Mouse (Mus musculus): ENCODE measurements around the gene Gsta2.
"Not testable (repeated sequence)": the region's sequence is repeated elsewhere in the genome, so short reads cannot be mapped to it uniquely, and the experiment has no call there.

Gene Gsta2

DNA sequence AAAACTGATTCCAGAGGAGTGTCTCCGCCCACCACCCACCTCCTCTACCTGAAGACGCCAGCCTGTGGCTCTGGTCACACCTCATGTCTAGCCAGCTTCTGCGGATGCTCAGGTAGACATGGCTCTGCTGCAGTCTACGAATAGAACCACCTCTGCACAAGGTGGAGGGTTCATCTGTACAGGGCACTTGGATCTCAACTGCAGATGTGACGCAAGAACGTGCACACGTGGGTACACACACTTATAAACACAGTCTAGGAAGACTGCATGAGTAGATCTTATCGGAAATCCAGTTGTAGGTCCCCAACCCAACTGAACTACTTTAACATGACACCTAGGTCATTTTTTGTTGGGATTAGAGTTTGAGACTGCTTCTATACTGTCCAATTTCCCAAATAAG is at the start of gene Gsta2:
Gene Gsta2 (minus strand): TSS at position 178 of the 400 bp plus-strand sequence.
- DNase-seq: no peak

DNA sequence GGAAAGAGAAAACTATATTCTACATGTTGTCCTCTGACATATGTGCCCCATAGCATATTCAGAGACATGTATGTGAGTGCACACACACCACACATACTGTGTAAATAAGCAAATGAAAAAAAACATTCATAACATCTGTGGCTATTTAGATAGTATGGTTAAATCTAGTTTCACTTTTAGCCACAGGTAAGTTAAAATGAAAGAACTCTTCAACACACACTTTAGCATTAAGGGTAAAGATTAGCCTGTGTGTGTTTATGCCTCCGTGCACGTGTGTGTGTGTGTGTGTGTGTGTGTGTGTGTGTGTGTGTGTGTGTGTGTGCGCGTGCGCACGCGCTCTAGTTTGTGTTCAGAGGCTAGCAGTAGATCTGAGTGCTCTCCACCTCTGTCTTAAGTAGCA is 46.0 kb upstream of the Gsta2 start:
- DNase-seq: no peak

DNA sequence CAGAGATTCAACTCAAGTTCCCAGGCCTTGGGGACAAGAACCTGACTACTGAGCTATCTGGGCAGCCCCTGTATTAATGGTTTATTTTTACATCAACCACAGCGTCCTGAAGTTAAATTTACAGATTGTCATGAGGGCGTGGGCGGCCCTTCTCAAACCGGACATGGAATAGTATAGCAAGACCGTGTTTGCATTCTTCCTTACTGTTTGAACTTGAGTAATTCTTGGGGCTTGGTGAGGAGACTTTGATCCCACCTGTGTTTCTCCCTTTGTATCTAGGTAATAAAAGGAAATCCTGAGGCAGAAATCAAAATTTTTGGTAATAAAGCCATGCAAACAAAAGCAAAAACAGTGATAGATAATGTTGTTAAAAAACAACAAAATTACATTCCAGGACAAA is 45.0 kb upstream of the Gsta2 start:
- DNase-seq: no peak

DNA sequence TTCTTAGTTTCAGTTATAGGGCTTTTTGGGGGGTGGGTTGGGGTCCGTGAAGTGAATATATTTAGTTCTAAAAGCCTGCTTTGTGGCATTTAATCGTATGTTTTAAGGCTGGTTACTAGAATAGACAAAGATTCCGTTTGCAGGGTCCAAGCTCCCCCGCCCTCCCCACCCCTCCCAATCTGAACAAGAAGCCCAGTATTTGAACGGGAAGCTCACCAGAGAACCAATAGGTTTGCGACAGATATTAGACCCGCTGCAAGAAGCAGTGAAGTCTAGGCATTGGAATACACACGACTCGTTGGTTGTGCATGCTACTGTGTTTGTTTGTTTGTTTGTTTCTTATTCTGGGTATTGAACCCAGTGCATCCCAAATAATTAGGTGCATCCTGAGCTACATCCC is 40.9 kb upstream of the Gsta2 start:
- no peak for DNase-seq

DNA sequence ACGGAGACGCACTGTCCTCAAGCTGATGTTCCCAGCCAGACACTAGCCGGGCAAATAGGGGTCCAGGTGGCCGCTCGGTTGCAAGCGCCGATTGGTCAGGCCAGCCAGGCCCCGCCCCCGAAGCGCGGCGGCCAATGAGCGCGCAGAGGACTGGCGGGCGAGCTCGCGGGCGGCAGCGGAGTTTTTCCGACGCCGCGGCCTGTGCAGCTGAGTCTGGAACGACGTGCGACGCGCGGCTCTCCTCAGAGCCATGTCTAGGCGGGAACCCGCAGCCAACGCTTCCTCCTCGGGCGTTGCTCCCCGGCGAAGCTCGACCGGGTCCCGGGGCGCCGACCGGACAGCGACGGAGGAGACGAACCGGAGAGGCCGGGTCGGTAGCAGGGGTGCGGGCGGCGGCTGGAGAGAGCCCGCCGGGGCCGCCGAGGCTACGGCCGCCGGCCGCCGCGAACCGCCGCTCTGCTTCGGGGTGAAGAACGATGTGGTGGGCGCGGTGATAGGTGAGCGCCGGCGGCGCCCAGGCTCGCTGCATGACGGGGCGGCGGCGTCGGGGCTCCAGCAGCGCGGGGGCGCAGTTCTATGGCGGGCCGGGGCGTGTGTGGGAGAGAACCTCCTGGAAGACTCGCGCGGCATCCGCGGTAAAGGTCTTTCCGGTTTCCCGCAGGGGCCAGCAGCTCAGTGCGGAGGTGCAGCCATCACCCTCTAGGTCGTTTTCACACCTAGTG is 40.2 kb upstream of the Gsta2 start, which contains the start of gene Ddx43:
Gene Ddx43 (plus strand): TSS at position 148 of the 722 bp plus-strand sequence.
- DNase-seq: no peak

DNA sequence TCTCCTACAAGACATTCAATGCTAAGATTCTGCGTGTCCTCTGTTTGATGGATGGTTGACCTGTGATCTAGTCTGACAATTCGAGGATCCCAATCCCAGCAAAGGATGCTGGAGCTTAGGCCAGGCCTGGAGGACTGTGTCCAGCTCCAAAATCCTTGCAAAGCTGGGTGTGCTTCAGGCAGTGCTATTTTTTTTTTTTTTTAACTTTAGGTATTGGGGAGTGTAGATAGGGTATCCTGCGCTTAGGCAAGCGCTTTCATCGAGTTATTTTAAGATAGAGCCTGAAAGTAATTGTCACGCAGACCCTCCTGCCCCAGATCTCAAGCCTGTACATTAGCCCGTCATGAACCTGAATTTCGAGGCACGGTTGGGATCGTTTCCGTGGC is 39.6 kb upstream of the Gsta2 start:
- DNase-seq: no peak

DNA sequence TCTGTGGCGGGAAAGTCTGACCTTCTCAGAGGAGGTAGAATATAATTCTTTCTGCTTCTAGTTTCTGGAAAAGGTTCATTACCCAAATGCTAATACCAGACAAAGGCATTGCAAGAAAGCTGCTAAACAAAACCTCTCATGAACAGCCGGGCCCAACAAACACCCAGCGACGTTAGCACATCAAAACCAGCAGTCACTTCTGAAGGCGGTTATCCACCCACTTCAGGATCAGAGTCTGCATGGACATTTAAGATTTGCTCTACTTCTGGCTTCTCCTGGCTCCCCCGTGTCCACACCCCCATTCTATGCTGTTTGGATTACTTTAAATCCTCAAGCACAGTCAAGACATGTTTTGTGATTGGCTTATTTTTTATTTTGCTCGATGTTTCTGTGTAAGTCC is 39.0 kb upstream of the Gsta2 start:
- DNase-seq: no peak

DNA sequence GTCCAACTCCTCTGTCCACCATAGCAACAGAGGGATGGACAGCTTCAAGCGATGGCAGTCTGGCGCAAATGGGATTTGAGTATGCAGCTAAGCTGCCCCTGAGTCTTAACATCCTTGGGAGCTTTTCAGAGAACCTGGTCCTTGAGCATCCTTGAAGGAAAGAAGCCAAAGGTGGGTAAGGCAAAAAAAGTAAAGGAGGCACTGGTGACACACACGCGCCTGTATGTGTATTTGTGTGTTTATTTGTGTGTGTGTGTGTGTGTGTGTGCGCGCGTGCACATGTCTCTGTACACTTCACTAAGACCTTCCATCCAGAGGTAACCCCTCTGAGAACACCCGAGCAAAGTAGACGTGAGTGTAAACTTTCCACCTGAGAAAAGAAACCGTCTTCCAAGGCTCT is 38.2 kb upstream of the Gsta2 start:
- no peak for DNase-seq

DNA sequence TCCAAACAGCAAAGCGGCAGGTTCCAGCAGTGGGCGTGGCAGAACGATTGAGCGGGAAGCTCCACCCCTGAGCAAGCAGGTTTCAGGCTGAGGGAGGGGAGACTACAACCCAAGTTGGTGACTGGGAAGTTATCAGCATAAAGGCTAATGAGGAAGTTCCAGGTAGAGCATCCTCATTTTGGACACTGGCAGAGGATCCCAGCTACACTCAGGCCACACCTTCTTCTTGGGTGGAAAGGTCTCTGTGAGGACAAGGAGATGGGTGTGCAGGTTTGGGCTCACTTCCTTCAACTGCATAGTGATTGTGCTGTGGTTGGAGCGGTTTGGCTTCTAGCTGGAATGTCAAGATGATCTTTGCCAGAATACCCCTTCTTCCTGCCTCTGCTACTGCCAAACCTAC is 34.4 kb upstream of the Gsta2 start:
- DNase-seq: no peak

DNA sequence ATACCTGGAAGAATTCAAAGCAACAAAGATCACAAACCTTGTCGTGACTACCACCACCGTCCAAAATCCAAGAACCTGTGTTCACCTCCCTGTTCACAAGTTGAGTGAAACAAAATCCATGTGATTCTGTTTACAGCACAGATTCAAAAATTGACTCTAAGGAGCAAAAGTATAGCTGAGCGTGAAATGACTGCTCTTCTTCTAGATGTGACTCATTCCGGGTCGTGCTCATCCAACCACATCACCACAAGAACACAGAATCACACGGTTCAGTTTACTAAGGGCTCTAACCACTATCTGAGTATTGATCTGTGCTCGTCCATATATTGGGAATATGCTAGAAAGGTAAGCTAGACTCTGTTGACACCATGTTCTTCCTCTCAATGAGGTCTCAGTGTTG is 31.4 kb upstream of the Gsta2 start:
- DNase-seq: no peak

DNA sequence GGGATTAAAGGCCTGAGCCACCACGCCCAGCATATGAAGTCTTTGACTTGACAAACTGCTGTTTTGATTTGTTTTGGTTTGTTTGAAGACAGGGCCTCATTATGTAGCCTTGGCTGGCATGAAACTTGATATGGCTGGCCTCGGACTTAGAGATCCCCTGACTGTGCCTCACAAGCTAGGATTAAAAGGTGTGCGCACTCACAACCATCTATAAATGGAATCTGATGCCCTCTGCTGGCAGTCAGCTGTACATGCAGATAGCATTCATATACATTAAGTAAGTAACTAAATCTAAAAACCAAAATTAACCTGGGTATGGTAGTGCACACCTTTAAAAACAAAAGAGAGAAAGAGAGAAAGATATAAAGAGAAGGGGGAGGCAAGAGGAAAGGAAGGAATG is 30.3 kb upstream of the Gsta2 start:
- no peak for DNase-seq

DNA sequence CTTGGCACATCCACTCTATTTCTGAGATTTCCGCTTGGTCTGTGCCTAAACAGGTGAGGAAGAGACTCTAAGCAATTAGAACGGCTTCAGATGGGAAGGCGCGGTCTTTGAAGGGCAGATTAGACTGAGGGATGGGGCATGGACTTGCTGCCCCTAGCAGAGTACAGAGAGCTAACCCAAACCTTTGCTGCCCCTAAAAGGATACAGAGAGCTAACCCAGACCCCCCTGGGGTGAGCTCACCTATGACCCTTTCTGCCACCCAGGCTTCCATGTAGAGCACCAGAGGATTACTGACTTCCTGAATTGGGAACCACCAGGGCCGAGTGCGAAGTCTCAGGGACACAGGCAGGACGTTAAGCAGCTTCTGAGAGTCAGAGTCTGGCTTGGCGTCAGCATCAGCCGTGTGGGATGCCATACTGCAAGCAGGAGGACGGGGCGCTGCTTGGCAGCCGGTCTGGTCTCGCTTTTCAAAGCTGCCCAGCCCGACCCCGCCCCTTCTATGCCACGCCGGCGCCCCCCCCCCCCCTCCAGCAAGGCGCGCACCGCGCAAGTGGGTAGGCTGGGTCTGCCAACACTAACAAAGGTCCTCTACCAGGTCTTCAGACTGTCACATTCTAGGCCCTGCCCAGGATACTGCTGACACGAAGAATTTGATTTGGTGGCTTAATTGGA is 22.7 kb upstream of the Gsta2 start, which contains the start of gene Ooep:
Gene Ooep (minus strand): TSS at position 613 of the 673 bp plus-strand sequence.
- no peak for DNase-seq

DNA sequence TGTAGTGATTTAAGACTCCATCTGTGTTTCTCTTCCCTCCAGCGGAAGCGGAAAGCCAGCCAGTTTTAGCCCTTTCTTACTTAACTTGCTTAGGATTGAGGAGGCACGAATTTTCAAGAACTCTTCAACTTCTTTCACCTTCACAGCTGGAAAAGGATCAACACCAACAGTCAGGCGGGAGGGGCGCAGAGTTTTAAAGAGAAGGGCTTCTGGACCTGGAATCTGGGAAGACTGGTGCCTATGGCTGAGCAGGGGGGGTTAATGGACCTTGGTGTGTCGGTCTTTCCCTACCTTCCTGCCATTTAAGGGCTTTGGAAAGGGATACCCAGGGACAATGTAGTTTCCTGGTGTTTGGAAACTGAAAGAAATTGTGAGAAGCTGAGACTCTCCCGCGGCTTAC is 22.0 kb upstream of the Gsta2 start:
- DNase-seq: no peak

DNA sequence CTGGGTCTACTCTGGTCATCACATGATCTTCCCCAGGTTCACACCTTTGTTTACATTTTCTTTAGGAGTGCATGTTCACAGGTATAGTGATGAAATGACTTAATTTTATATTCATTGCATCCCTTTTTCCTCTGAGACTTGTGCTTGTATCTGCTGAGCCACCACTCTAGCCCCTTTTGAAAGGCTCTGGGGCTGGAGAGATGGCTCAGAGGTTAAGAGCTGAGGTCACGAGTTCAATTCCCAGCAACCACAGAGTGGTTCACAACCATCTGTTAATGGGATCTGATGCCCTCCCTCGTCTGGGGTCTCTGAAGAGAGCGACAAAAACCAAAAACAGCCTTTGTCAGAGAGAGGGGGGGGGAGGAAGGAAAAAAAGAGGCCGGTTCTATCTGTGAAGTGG is 19.9 kb upstream of the Gsta2 start:
- no peak for DNase-seq

DNA sequence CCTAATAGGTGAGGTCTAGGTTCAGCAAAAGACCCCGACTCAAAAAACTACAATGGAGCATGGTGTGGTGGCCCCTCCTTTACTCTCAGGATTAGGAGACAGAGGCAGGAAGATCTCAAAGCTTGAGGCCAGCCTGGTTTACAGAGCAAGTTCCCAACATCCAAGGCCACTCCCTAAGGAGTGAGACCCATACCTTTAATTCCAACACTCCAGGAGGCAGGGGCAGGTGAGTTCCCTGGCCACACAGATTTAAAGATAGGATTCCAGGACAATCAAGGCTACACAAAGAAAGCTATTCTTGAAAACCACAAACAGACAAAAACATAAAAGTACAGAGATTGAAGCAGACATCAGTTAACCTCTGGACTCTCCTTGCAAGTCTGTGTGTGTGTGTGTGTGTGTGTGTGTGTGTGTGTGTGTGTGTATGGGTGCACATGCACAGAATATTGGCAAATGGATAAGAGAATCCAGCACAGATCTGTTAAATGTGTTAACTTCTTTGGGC is 19.3 kb upstream of the Gsta2 start:
- no peak for DNase-seq

DNA sequence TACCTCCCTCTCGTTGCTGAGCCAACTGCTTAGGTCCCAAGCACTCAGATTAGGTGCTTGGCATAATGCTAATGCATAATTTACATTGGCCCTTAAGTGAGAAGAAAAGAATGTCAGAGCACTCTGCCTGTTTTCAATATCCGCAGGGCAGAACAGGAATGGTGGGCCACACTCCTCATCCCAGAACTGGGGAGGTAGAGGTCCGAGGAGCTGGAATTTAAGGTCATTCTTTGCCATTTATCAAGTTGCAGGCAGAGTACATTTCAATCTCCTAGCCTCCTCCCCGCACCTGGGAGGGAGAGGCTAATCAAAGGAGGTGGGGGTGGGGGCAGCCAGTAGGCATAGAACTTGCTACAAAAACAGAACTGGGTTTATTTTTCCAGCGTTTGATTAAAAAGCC is 18.8 kb upstream of the Gsta2 start:
- DNase-seq: no peak

DNA sequence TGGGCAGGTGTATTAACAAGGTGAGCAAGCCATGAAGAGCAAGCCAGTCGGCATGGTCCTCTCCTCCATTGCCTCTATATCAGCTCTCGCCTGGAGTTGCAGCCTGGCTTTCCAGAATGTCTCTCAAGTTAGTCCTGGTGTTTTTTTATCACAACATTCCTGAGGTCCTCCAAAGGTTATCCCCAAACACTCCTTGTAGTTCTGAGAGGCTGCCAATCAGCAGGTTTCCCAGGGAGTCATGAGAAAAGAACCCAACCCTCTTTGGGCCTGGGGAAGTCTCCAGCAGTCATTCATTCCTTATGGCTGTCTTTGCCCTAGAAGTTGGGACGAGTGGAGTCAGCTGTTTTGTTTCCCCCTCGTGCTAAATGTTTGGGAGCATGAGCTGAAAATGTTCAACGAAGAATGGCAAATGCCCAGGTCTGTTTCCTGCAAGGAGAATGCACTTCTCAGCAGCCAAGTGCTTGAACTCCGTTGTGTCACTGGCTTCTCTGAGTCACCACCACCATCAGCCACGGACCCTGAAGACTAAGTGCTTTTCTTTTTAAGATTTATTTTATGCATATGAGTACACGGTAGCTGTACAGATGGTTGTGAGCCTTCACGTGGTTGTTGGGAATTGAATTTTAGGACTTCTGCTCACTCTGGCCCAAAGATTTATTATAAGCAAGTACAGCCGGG is 17.4 kb upstream of the Gsta2 start:
- no peak for DNase-seq

DNA sequence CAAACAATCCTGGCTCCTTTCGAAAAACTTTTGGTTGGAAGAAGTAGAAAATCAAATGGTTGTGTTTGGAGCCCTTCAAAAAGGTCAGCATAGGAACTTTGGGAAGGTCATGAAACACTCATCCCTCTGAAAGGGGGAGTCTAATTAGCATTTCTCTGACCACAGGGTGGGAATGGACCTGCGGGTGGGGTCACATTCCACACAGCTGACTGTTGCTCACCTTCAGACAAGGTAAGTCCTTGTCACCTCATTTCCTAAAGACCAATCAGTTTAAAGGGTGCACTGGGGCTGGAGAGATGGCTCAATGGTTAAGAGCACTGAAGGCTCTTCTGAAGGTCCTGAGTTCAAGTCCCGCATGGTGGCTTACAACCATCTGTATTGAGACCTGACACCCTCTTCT is 15.9 kb upstream of the Gsta2 start:
- DNase-seq: no peak

DNA sequence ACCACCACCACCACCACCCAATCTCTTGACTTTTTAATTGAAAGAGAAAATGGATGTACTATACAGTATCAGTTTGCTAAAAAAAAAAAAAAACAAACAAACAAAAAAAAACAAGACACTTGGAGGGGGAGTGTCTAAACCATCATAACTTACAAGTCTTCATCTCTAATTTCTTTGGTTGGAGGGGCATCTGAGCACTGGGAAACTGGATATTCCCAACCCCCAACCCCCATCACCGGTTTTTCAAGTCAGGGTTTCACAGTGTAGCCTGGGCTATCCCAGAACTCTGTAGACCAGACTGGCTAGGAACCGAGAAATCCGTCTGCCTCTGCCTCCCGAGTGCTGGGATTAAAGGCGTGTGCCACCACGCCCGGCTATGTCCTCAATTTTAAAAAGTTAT is 14.2 kb upstream of the Gsta2 start:
- no peak for DNase-seq

DNA sequence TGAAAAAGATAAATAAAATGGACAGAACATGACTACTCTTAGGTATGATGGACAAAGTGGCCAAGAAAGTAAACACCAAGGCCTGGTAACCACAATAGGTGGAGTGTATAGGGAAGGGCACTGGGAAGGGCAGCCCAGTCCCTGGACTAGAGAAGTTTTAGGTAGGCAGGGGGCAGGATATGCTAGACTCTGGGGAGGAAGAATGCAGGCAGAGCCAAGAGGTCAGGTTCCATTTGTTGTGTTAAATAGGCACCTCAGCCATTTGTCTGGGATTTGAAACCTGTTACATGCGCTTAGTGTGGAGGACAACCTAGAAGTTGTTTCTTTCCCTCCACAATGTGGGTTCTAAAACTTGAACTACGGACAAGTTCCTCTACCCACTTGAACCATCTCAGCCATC is 13.8 kb upstream of the Gsta2 start:
- DNase-seq: no peak

DNA sequence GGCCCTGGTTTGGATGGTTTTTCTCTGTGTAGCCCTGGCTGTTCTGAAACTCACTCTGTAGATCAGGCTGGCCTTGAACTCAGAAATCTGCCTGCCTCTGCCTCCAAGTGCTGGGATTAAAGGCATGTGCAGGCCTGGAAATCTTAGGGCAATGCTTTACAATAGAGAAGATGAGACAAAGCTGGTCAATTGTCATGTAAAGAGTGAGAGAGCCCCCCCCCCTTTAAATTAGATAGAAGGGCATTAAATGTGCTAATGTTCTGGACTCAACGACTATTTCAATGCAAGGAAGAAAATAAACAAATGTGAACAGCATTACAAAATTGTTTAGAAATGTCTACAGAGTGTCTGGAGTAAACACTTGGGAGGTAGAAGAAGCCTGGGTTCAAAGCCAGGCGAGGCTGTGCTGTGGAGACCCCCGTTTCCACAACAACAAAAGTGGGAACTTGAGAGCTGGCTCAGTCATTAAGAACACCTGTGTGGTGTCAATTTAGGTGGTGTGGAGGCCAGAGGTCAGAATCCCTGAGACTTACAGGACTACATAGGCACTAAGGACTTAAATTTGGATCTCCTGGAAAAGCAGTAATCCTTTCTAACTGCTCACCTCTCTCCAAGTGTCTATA is 13.2 kb upstream of the Gsta2 start:
- no peak for DNase-seq

DNA sequence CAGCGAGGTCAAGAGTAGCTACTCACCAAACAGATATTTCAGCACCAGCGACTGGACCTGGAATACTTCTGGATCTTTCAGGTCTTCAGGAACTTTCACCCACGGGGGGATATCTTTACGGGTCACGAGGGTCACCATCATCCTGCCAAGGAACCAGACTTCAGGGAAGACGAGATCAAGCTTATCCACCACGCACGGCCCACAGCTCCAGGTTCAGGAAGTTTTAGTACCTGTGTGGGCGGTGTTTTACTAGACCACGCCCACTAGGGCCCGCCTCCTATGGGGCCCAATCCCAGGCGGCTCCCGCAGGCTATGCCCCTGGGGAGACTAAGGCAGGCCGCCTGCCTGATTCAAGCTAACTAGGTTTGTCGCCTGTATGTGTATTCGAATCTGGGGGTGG is 12.4 kb upstream of the Gsta2 start, which contains the start of gene Dppa5a:
Gene Dppa5a (minus strand): TSS at position 219 of the 400 bp plus-strand sequence.
- DNase-seq: not testable (repeated sequence)

DNA sequence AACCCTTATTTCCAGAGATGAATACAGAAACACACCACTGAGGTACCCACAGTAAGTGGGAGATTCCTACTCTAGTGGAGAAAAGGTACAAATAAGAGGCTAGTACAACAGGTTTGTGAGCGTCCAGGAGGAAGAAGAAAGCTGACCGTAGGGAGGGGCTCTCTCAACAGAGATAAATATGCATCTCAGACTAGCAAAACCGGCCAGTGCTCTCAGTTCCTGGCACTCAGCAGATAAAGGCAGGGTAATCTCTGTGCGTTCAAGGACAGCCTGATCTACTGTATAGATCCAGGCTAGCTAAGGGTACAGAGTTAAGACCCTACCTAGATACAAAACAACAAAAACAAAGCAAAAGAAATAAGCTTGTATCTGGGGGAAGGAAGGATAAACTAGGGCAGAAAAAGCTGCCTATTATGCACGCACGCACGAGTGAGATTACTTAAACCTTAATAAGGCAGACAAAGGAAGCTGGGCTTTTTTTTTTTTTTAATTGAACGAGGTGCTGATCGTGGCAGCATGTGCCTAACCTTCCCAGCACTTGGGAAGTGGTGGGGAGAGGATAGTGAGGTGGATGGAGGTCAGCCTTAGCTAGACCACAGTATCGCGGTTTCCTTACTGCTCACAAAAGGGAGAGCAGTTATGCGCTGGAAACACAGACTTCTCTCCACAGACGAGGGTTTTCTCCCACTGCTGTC is 10.4 kb upstream of the Gsta2 start:
- DNase-seq: no peak

All from cerebellum, adult 8-10 months (tissue).